Mouse (Mus musculus): Measurements from ENCODE around the gene Hist1h2bg. TPM values are rescaled to one million over a fixed set of nuclear protein-coding genes. Genes with fewer than 3 reads are reported as not detected.

Gene Hist1h2bg
- polyA plus RNA-seq (2014; fragmentation: Nextera tagmentation; extraction: Ambion mirVana), result 5.7 and 6.3 TPM in 2 replicates

GRCm38 (mm10) chr13:23571022-23571503 is at the start of gene Hist1h2bg, which contains the start of gene Hist1h2ae:
Hist1h2bg (plus strand) TSS chr13:23571396.
Hist1h2ae (minus strand) TSS chr13:23571220.
- H3K9ac ChIP-seq (ENCODE audit: low read depth, low read length), result peak within 1 kb of the TSS; percentile 79
- H3K4me3 ChIP-seq (ENCODE audit: low read depth, low read length), result peak within 1 kb of the TSS; percentile 50
- H3K27ac ChIP-seq (ENCODE audit: low read depth, low read length), result peak within 1 kb of the TSS; percentile 98
- H3K36me3 ChIP-seq (ENCODE audit: control insufficient read depth, insufficient read depth, low read length), result no peaks in the 10 kb centered on the region
- 0% methylated on average over 18 of the region's 18 CpGs for WGBS
- peak; percentile 77 for DNase-seq (ENCODE audit: low spot score)
- ATAC-seq (replicated peaks; ENCODE audit: low FRiP score), result peak; percentile 82
- no peaks in the 10 kb centered on the region for H3K27me3 ChIP-seq (replicated peaks; ENCODE audit: control insufficient read depth, insufficient read depth, low read length)
- no peaks in the 10 kb centered on the region for H3K9me3 ChIP-seq (ENCODE audit: control insufficient read depth, low read length)
- peak within 1 kb of the TSS; percentile 73 for H3K4me2 ChIP-seq
- H3K4me1 ChIP-seq (replicated peaks; ENCODE audit: control insufficient read depth, insufficient read depth, low read length), result no peaks in the 10 kb centered on the region

- Histone ChIP-seq H3K4me3 (ENCODE audit: low read depth, low read length) (peak overlapping the region; percentile 31), H3K9me3 (ENCODE audit: control insufficient read depth, low read length) (no peaks in the 10 kb centered on the region), H3K36me3 (ENCODE audit: control insufficient read depth, insufficient read depth, low read length) (no peaks in the 10 kb centered on the region), H3K4me2 (peak overlapping the region; percentile 92), H3K9ac (ENCODE audit: low read depth, low read length) (no peak overlapping the region), H3K27ac (ENCODE audit: low read depth, low read length) (no peak overlapping the region), H3K4me1 (replicated peaks; ENCODE audit: control insufficient read depth, insufficient read depth, low read length) (peaks cover 18% of the 10 kb centered on the region), H3K27me3 (replicated peaks; ENCODE audit: control insufficient read depth, insufficient read depth, low read length) (no peaks in the 10 kb centered on the region)
- WGBS, result under 1% methylated on average over 14 of the region's 14 CpGs
- peak; percentile 72 for DNase-seq (ENCODE audit: low spot score)
- ATAC-seq (replicated peaks; ENCODE audit: low FRiP score), result peak; percentile 56
Observed at GRCm38 (mm10) chr13:23521703-23522102, 49.5 kb upstream of the Hist1h2bg start.

GRCm38 (mm10) chr13:23523976-23524375 is 47.2 kb upstream of the Hist1h2bg start:
- Histone ChIP-seq H3K36me3 (ENCODE audit: control insufficient read depth, insufficient read depth, low read length) (no peaks in the 10 kb centered on the region), H3K4me1 (replicated peaks; ENCODE audit: control insufficient read depth, insufficient read depth, low read length) (peaks cover 23% of the 10 kb centered on the region), H3K4me3 (ENCODE audit: low read depth, low read length) (no peak overlapping the region), H3K9me3 (ENCODE audit: control insufficient read depth, low read length) (no peaks in the 10 kb centered on the region), H3K4me2 (peak overlapping the region; percentile 40; the same call in 1 of the 2 replicates), H3K27me3 (replicated peaks; ENCODE audit: control insufficient read depth, insufficient read depth, low read length) (no peaks in the 10 kb centered on the region), H3K9ac (ENCODE audit: low read depth, low read length) (no peak overlapping the region), H3K27ac (ENCODE audit: low read depth, low read length) (no peak overlapping the region)
- 44% methylated on average over 5 of the region's 5 CpGs for WGBS
- ATAC-seq (replicated peaks; ENCODE audit: low FRiP score), result no peak
- no peak for DNase-seq (ENCODE audit: low spot score)

GRCm38 (mm10) chr13:23524654-23525053 is 46.5 kb upstream of the Hist1h2bg start:
- Histone ChIP-seq H3K9me3 (ENCODE audit: control insufficient read depth, low read length) (no peaks in the 10 kb centered on the region), H3K9ac (ENCODE audit: low read depth, low read length) (no peak overlapping the region), H3K27ac (ENCODE audit: low read depth, low read length) (no peak overlapping the region), H3K36me3 (ENCODE audit: control insufficient read depth, insufficient read depth, low read length) (no peaks in the 10 kb centered on the region), H3K4me2 (peak overlapping the region; percentile 31), H3K27me3 (replicated peaks; ENCODE audit: control insufficient read depth, insufficient read depth, low read length) (no peaks in the 10 kb centered on the region), H3K4me1 (replicated peaks; ENCODE audit: control insufficient read depth, insufficient read depth, low read length) (peaks cover 25% of the 10 kb centered on the region), H3K4me3 (ENCODE audit: low read depth, low read length) (no peak overlapping the region)
- 8% methylated on average over 5 of the region's 5 CpGs for WGBS
- DNase-seq (ENCODE audit: low spot score) (peak; percentile 78), ATAC-seq (replicated peaks; ENCODE audit: low FRiP score) (no peak)

- DNase-seq (ENCODE audit: low spot score) (no peak), ATAC-seq (replicated peaks; ENCODE audit: low FRiP score) (no peak)
- Histone ChIP-seq H3K27ac (ENCODE audit: low read depth, low read length) (peak overlapping the region; percentile 2; the same call in 1 of the 2 replicates), H3K4me2 (peak overlapping the region; percentile 71), H3K9me3 (ENCODE audit: control insufficient read depth, low read length) (no peaks in the 10 kb centered on the region), H3K36me3 (ENCODE audit: control insufficient read depth, insufficient read depth, low read length) (no peaks in the 10 kb centered on the region), H3K4me3 (ENCODE audit: low read depth, low read length) (peak overlapping the region; percentile 50), H3K9ac (ENCODE audit: low read depth, low read length) (peak overlapping the region; percentile 1), H3K4me1 (replicated peaks; ENCODE audit: control insufficient read depth, insufficient read depth, low read length) (peaks cover 19% of the 10 kb centered on the region), H3K27me3 (replicated peaks; ENCODE audit: control insufficient read depth, insufficient read depth, low read length) (no peaks in the 10 kb centered on the region)
- WGBS, result 2% methylated on average over 10 of the region's 10 CpGs
Observed at GRCm38 (mm10) chr13:23525901-23526300, 45.3 kb upstream of the Hist1h2bg start.

GRCm38 (mm10) chr13:23526312-23526711 is 44.9 kb upstream of the Hist1h2bg start:
- no peaks in the 10 kb centered on the region for H3K36me3 ChIP-seq (ENCODE audit: control insufficient read depth, insufficient read depth, low read length)
- peak overlapping the region; percentile 50 for H3K4me3 ChIP-seq (ENCODE audit: low read depth, low read length)
- H3K9ac ChIP-seq (ENCODE audit: low read depth, low read length), result peak overlapping the region; percentile 58
- peaks cover 15% of the 10 kb centered on the region for H3K4me1 ChIP-seq (replicated peaks; ENCODE audit: control insufficient read depth, insufficient read depth, low read length)
- H3K27ac ChIP-seq (ENCODE audit: low read depth, low read length), result peak overlapping the region; percentile 11; the same call in 1 of the 2 replicates
- no peaks in the 10 kb centered on the region for H3K27me3 ChIP-seq (replicated peaks; ENCODE audit: control insufficient read depth, insufficient read depth, low read length)
- H3K9me3 ChIP-seq (ENCODE audit: control insufficient read depth, low read length), result no peaks in the 10 kb centered on the region
- peak; percentile 90 for DNase-seq (ENCODE audit: low spot score)
- WGBS, result under 1% methylated on average over 17 of the region's 17 CpGs
- 0 out of 2 replicates have a peak, but pooled peaks have one; percentile 24 for ATAC-seq (replicated peaks; ENCODE audit: low FRiP score)
- peak overlapping the region; percentile 71 for H3K4me2 ChIP-seq

- DNase-seq (ENCODE audit: low spot score), result no peak
- peak overlapping the region; percentile 25; the same call in 1 of the 2 replicates for H3K4me2 ChIP-seq
- H3K27ac ChIP-seq (ENCODE audit: low read depth, low read length), result no peak overlapping the region; the same call in 1 of the 2 replicates
- H3K36me3 ChIP-seq (ENCODE audit: control insufficient read depth, insufficient read depth, low read length), result no peaks in the 10 kb centered on the region
- H3K9ac ChIP-seq (ENCODE audit: low read depth, low read length), result no peak overlapping the region
- no peak overlapping the region for H3K4me3 ChIP-seq (ENCODE audit: low read depth, low read length)
- ATAC-seq (replicated peaks; ENCODE audit: low FRiP score), result no peak
- H3K27me3 ChIP-seq (replicated peaks; ENCODE audit: control insufficient read depth, insufficient read depth, low read length), result no peaks in the 10 kb centered on the region
- peaks cover 17% of the 10 kb centered on the region for H3K4me1 ChIP-seq (replicated peaks; ENCODE audit: control insufficient read depth, insufficient read depth, low read length)
- 80% methylated on average over 5 of the region's 5 CpGs for WGBS
- H3K9me3 ChIP-seq (ENCODE audit: control insufficient read depth, low read length), result no peaks in the 10 kb centered on the region
Observed at GRCm38 (mm10) chr13:23529005-23529404, 42.2 kb upstream of the Hist1h2bg start.

- Histone ChIP-seq H3K36me3 (ENCODE audit: control insufficient read depth, insufficient read depth, low read length) (no peaks in the 10 kb centered on the region), H3K4me2 (peak overlapping the region; percentile 88), H3K27ac (ENCODE audit: low read depth, low read length) (peak overlapping the region; percentile 100; the same call in 1 of the 2 replicates), H3K27me3 (replicated peaks; ENCODE audit: control insufficient read depth, insufficient read depth, low read length) (no peaks in the 10 kb centered on the region), H3K4me1 (replicated peaks; ENCODE audit: control insufficient read depth, insufficient read depth, low read length) (peaks cover 17% of the 10 kb centered on the region), H3K4me3 (ENCODE audit: low read depth, low read length) (peak overlapping the region; percentile 65), H3K9ac (ENCODE audit: low read depth, low read length) (peak overlapping the region; percentile 94), H3K9me3 (ENCODE audit: control insufficient read depth, low read length) (no peaks in the 10 kb centered on the region)
- 22% methylated on average over 2 of the region's 2 CpGs for WGBS
- no peak for ATAC-seq (replicated peaks; ENCODE audit: low FRiP score)
- no peak for DNase-seq (ENCODE audit: low spot score)
Observed at GRCm38 (mm10) chr13:23529480-23530165, 41.6 kb upstream of the Hist1h2bg start.
